In genomic region chr1:186749675-186750283, GRCm38 (mm10) we compare ENCODE assay signal across 8 mouse cellular contexts. TPM values are rescaled to one million over a fixed set of nuclear protein-coding genes. Genes with fewer than 3 reads are reported as not detected.
DNase-seq lines count a peak whose midpoint lies in the region; ATAC-seq and TF ChIP-seq lines count a peak whose summit lies in the region.

No protein-coding gene starts in this region.

- intact Hi-C loops in heart, postnatal 10 days (cut with DNase I) = no loop called here

- ATAC-seq in embryonic facial prominence, embryonic 13.5 days (ENCODE audit: insufficient number of reproducible peaks, insufficient read depth, low FRiP score, low TSS enrichment, low read depth) = no peak
- ATAC-seq in intestine, postnatal 0 days = peak; percentile 27; the same call in 1 of the 2 replicates
- peak; percentile 33; the same call in 1 of the 2 replicates for ATAC-seq in midbrain, postnatal 0 days (ENCODE audit: low FRiP score)

- no peak for TF ChIP-seq EP300 in CH12.LX (IDR thresholded peaks at IDR 0.05; ENCODE audit: low read length)

- DNase-seq in heart, embryonic 10.5 days (ENCODE audit: low spot score) = no peak
- DNase-seq in heart, postnatal 10 days = no peak
- DNase-seq in CH12.LX (ENCODE audit: extremely low read depth) = no peak
- no peak for DNase-seq in midbrain, postnatal 0 days (ENCODE audit: low spot score)
- DNase-seq in left cerebral cortex, adult 11 months (ENCODE audit: low spot score) = no peak
- no peak for DNase-seq in adrenal gland, adult (ENCODE audit: inconsistent age in 2 of 2, low spot score in 1 of 2)

- no peak for TF ChIP-seq CTCF in CH12.LX (conservative IDR thresholded peaks at IDR 0.05 in 1 of 2, IDR thresholded peaks at IDR 0.05 in 1 of 2; ENCODE audit: low read depth in 2 of 2, low read length in 2 of 2)
- TF ChIP-seq CTCF in intestine, postnatal 0 days (IDR thresholded peaks at IDR 0.05; ENCODE audit: low read depth) = no peak
- no peak for TF ChIP-seq CTCF in midbrain, postnatal 0 days (IDR thresholded peaks at IDR 0.05)

- H3K27me3 ChIP-seq in heart, embryonic 10.5 days (ENCODE audit: insufficient read depth, poor library complexity, severe bottlenecking) = no peaks in the 10 kb centered on the region
- no peaks in the 10 kb centered on the region for H3K27me3 ChIP-seq in CH12.LX (replicated peaks)
- H3K27me3 ChIP-seq in embryonic facial prominence, embryonic 13.5 days = no peaks in the 10 kb centered on the region
- H3K27me3 ChIP-seq in intestine, postnatal 0 days (replicated peaks; ENCODE audit: control insufficient read depth, insufficient read depth, low read length) = no peaks in the 10 kb centered on the region
- no peaks in the 10 kb centered on the region for H3K27me3 ChIP-seq in midbrain, postnatal 0 days (ENCODE audit: insufficient read depth, low read length)

- no peaks in the 10 kb centered on the region for H3K9me3 ChIP-seq in heart, embryonic 10.5 days
- no peaks in the 10 kb centered on the region for H3K9me3 ChIP-seq in CH12.LX (replicated peaks; ENCODE audit: low read length)
- H3K9me3 ChIP-seq in embryonic facial prominence, embryonic 13.5 days = no peaks in the 10 kb centered on the region
- H3K9me3 ChIP-seq in intestine, postnatal 0 days (ENCODE audit: control insufficient read depth) = no peaks in the 10 kb centered on the region
- H3K9me3 ChIP-seq in midbrain, postnatal 0 days (ENCODE audit: low read length) = no peaks in the 10 kb centered on the region

- H3K36me3 ChIP-seq in heart, embryonic 10.5 days = peaks cover 5% of the 10 kb centered on the region; the same call in 1 of the 2 replicates
- H3K36me3 ChIP-seq in CH12.LX (replicated peaks in 1 of 2; ENCODE audit: control insufficient read depth in 1 of 2, insufficient read depth in 1 of 2, low read length in 1 of 2) = peaks cover 5 to 25% of the 10 kb centered on the region in 2 experiments
- H3K36me3 ChIP-seq in embryonic facial prominence, embryonic 13.5 days = no peaks in the 10 kb centered on the region
- no peaks in the 10 kb centered on the region for H3K36me3 ChIP-seq in intestine, postnatal 0 days (ENCODE audit: control insufficient read depth, insufficient read depth)
- H3K36me3 ChIP-seq in midbrain, postnatal 0 days (ENCODE audit: insufficient read depth, low read length) = no peaks in the 10 kb centered on the region

- peak overlapping the region; percentile 81 for H3K4me3 ChIP-seq in heart, embryonic 10.5 days
- peak overlapping the region; percentile 88 to 95 (median 91) for H3K4me3 ChIP-seq in CH12.LX (replicated peaks in 1 of 3; ENCODE audit: low read depth in 2 of 3, low read length in 2 of 3, poor library complexity in 1 of 3)
- H3K4me3 ChIP-seq in embryonic facial prominence, embryonic 13.5 days = peak overlapping the region; percentile 83
- H3K4me3 ChIP-seq in intestine, postnatal 0 days (ENCODE audit: low read depth, low read length) = peak overlapping the region; percentile 88
- peak overlapping the region; percentile 71 for H3K4me3 ChIP-seq in midbrain, postnatal 0 days (ENCODE audit: low read depth, low read length)

- in situ Hi-C loops in CH12.LX (cut with MboI; ENCODE audit: low pct_ligation_motif_present, low pct_unique_long_range_greater_than_20kb, low sequenced_read_pairs) = no loop called here

- dilution Hi-C loops in CH12.LX (cut with MboI; ENCODE audit: extremely low pct_ligation_motif_present, extremely low pct_unique_long_range_greater_than_20kb, low sequenced_read_pairs) = no loop called here

- peak overlapping the region; percentile 94 for H3K27ac ChIP-seq in heart, embryonic 10.5 days
- H3K27ac ChIP-seq in CH12.LX (ENCODE audit: insufficient read depth, low read depth) = peak overlapping the region; percentile 30; the same call in 1 of the 2 replicates
- peak overlapping the region; percentile 85 for H3K27ac ChIP-seq in embryonic facial prominence, embryonic 13.5 days
- peak overlapping the region; percentile 82; the same call in 1 of the 2 replicates for H3K27ac ChIP-seq in intestine, postnatal 0 days (ENCODE audit: low read depth, low read length)
- H3K27ac ChIP-seq in midbrain, postnatal 0 days (ENCODE audit: low read depth, low read length) = peak overlapping the region; percentile 79

- H3K9ac ChIP-seq in CH12.LX (ENCODE audit: insufficient read depth, low read depth) = peak overlapping the region; percentile 92
- peak overlapping the region; percentile 83 for H3K9ac ChIP-seq in embryonic facial prominence, embryonic 13.5 days
- peak overlapping the region; percentile 72 for H3K9ac ChIP-seq in intestine, postnatal 0 days (ENCODE audit: low read depth, low read length)
- peak overlapping the region; percentile 72 for H3K9ac ChIP-seq in midbrain, postnatal 0 days (replicated peaks; ENCODE audit: low read length, poor library complexity, severe bottlenecking)

- 34% methylated on average over 10 of the region's 10 CpGs for whole genome bisulfite sequencing in heart, embryonic 10.5 days
- 35% methylated on average over 10 of the region's 10 CpGs for WGBS in embryonic facial prominence, embryonic 13.5 days
- 37% methylated on average over 10 of the region's 10 CpGs for WGBS in intestine, postnatal 0 days
- 34% methylated on average over 10 of the region's 10 CpGs for WGBS in midbrain, postnatal 0 days

- TF ChIP-seq POLR2A in CH12.LX (IDR thresholded peaks at IDR 0.05; ENCODE audit: low read depth, low read length) = no peak

- peaks cover 37% of the 10 kb centered on the region for H3K79me2 ChIP-seq in CH12.LX (replicated peaks; ENCODE audit: control insufficient read depth, extremely low read depth, insufficient read depth, poor library complexity, severe bottlenecking)

- peaks cover 18% of the 10 kb centered on the region for H3K4me1 ChIP-seq in heart, embryonic 10.5 days
- H3K4me1 ChIP-seq in CH12.LX (ENCODE audit: control insufficient read depth in 1 of 2, insufficient read depth in 2 of 2) = peaks cover 2 to 22% of the 10 kb centered on the region in 2 experiments; a peak in 2 of 4 replicates
- peaks cover 19% of the 10 kb centered on the region for H3K4me1 ChIP-seq in embryonic facial prominence, embryonic 13.5 days
- peaks cover 6% of the 10 kb centered on the region; the same call in 1 of the 2 replicates for H3K4me1 ChIP-seq in intestine, postnatal 0 days (replicated peaks; ENCODE audit: control insufficient read depth, insufficient read depth, low read length)
- H3K4me1 ChIP-seq in midbrain, postnatal 0 days (ENCODE audit: insufficient read depth, low read length) = peaks cover 9% of the 10 kb centered on the region; the same call in 1 of the 2 replicates

- peak overlapping the region; percentile 33 for H3K4me2 ChIP-seq in CH12.LX (ENCODE audit: insufficient read depth, low read depth, poor library complexity, severe bottlenecking)
- H3K4me2 ChIP-seq in embryonic facial prominence, embryonic 13.5 days = peak overlapping the region; percentile 92
- peak overlapping the region; percentile 87 for H3K4me2 ChIP-seq in intestine, postnatal 0 days (replicated peaks; ENCODE audit: low read depth)
- peak overlapping the region; percentile 59 for H3K4me2 ChIP-seq in midbrain, postnatal 0 days (ENCODE audit: low read depth, low read length, poor library complexity, severe bottlenecking)

- no peak for TF ChIP-seq RAD21 in CH12.LX (IDR thresholded peaks at IDR 0.05; ENCODE audit: low read depth, low read length)

TF ChIP-seq in CH12.LX, 34 proteins besides CTCF, POLR2A, EP300 and RAD21:
- no peak for TF ChIP-seq E2F4 (IDR thresholded peaks at IDR 0.05; ENCODE audit: insufficient replicate concordance, low read depth, low read length)
- no peak for TF ChIP-seq RCOR1 (conservative IDR thresholded peaks at IDR 0.05; ENCODE audit: low read depth, low read length)

RNA-seq across cellular contexts. Expression of gene Rrp15, which starts 0.6 kb away (rescaled TPM):
- 56.4 and 86.3 TPM in 2 replicates for polyA plus RNA-seq in heart, embryonic 10.5 days (2016; fragmentation: Nextera tagmentation; extraction: Ambion mirVana)
- total RNA-seq in heart, postnatal 10 days (2021) = 10 to 100 TPM; 11.1 to 13.1 TPM
- 83.8 and 112 TPM in 2 replicates for total RNA-seq in CH12.LX (2012; rRNA removed)
- total RNA-seq in CH12.LX (2014; rRNA removed) = 172 and 193 TPM in 2 replicates
- 176 and 242 TPM in 2 replicates for polyA plus RNA-seq in CH12.LX (2012; ENCODE audit: insufficient read length, low read depth)
- polyA plus RNA-seq in embryonic facial prominence, embryonic 13.5 days (2015; fragmentation: Nextera tagmentation; extraction: Ambion mirVana) = 67.8 and 69.3 TPM in 2 replicates
- 21.9 and 23.0 TPM in 2 replicates for polyA plus RNA-seq in intestine, postnatal 0 days (2015; fragmentation: Nextera tagmentation; extraction: Ambion mirVana)
- total RNA-seq in midbrain, postnatal 0 days (2014; rRNA removed) = 15.7 and 16.3 TPM in 2 replicates
- polyA plus RNA-seq in midbrain, postnatal 0 days (2015; fragmentation: Nextera tagmentation; extraction: Ambion mirVana) = 19.7 and 22.9 TPM in 2 replicates

RNA-seq across cellular contexts. Expression of gene Tgfb2, which starts 44.0 kb away (rescaled TPM):
- 53.7 and 69.4 TPM in 2 replicates for polyA plus RNA-seq in heart, embryonic 10.5 days (2016; fragmentation: Nextera tagmentation; extraction: Ambion mirVana)
- total RNA-seq in heart, postnatal 10 days (2021) = 10 to 100 TPM; 14.7 to 16.7 TPM
- total RNA-seq in CH12.LX (2012; rRNA removed) = 0.04 and 0.17 TPM in 2 replicates
- not detected in 2 replicates for total RNA-seq in CH12.LX (2014; rRNA removed)
- polyA plus RNA-seq in CH12.LX (2012; ENCODE audit: insufficient read length, low read depth) = 0.11 TPM in 1 of 2 replicates, not detected in the other
- polyA plus RNA-seq in embryonic facial prominence, embryonic 13.5 days (2015; fragmentation: Nextera tagmentation; extraction: Ambion mirVana) = 75.2 and 103 TPM in 2 replicates
- polyA plus RNA-seq in intestine, postnatal 0 days (2015; fragmentation: Nextera tagmentation; extraction: Ambion mirVana) = 7.1 and 7.7 TPM in 2 replicates
- 14.8 and 19.8 TPM in 2 replicates for total RNA-seq in midbrain, postnatal 0 days (2014; rRNA removed)
- 20.1 and 22.9 TPM in 2 replicates for polyA plus RNA-seq in midbrain, postnatal 0 days (2015; fragmentation: Nextera tagmentation; extraction: Ambion mirVana)

Comparison
In these comparisons a context has a peak if more than half of its experiments do, and no peak if none do; other contexts are left out.
1. H3K27ac ChIP-seq: peak in every context shown above with its lines; median percentile 94 in heart, embryonic 10.5 days; 85 in embryonic facial prominence, embryonic 13.5 days; 82 in intestine, postnatal 0 days; 79 in midbrain, postnatal 0 days; 30 in CH12.LX.
2. H3K4me2 ChIP-seq: peak in every context shown above with its lines; median percentile 92 in embryonic facial prominence, embryonic 13.5 days; 87 in intestine, postnatal 0 days; 59 in midbrain, postnatal 0 days; 33 in CH12.LX.